Mouse (Mus musculus) myocyte (in vitro differentiated cells): ENCODE measurements around the gene Nxn. TPM values are rescaled to one million over a fixed set of nuclear protein-coding genes. Genes with fewer than 3 reads are reported as not detected.

Experiments used
- H3K27me3 ChIP-seq: one replicate; pipeline ENCODE4 v1.6.1; 2011; ENCODE audit not compliant: control insufficient read depth, insufficient read depth, insufficient read length
- H3K36me3 ChIP-seq: one replicate; pipeline ENCODE4 v1.6.1; 2011; ENCODE audit not compliant: control insufficient read depth, insufficient read depth
- H3K4me2 ChIP-seq: one replicate; pipeline ENCODE4 v1.6.1; 2011; ENCODE audit warnings: low read depth, control low read depth
- H3K4me3 ChIP-seq: one replicate; pipeline ENCODE4 v1.5.1; 2011; ENCODE audit warnings: mild to moderate bottlenecking, control low read depth, moderate library complexity
- H3K79me2 ChIP-seq: one replicate; pipeline ENCODE4 v1.6.1; 2011; ENCODE audit not compliant: control insufficient read depth, insufficient read depth
- H3ac ChIP-seq: one replicate; pipeline ENCODE4 v1.6.1; 2011; ENCODE audit not compliant: control insufficient read depth, insufficient read length
- CEBPB ChIP-seq: IDR thresholded peaks from 2 replicates; pipeline ENCODE4 v1.6.1; 2011; ENCODE audit warnings: mild to moderate bottlenecking, moderate library complexity; ENCODE audit not compliant: poor library complexity, insufficient read depth, severe bottlenecking
- E2F4 ChIP-seq: IDR thresholded peaks from one replicate; pipeline ENCODE4 v1.6.1; 2011; ENCODE audit warnings: mild to moderate bottlenecking, control low read depth, moderate library complexity; ENCODE audit not compliant: insufficient read depth
- MAX ChIP-seq: IDR thresholded peaks from one replicate; pipeline ENCODE4 v1.6.1; 2011; ENCODE audit warnings: low read depth, mild to moderate bottlenecking, control low read depth
- MYOD1 ChIP-seq, 3 experiments: IDR thresholded peaks; one replicate each; pipeline ENCODE4 v1.6.1; 2011; ENCODE audit warnings: control low read depth in 2 of 3, low read depth in 2 of 3, mild to moderate bottlenecking in 2 of 3, moderate library complexity in 1 of 3; ENCODE audit not compliant: insufficient read length in 2 of 3, control insufficient read depth in 1 of 3
- MYOG ChIP-seq, 3 experiments: IDR thresholded peaks; one replicate each; pipeline ENCODE4 v1.6.1; 2011; ENCODE audit warnings: control low read depth in 2 of 3, low read depth in 2 of 3, mild to moderate bottlenecking in 2 of 3; ENCODE audit not compliant: insufficient read length in 2 of 3, control insufficient read depth in 1 of 3, insufficient read depth in 1 of 3
- POLR2A ChIP-seq: IDR thresholded peaks from one replicate; pipeline ENCODE4 v1.6.1; 2011; ENCODE audit warnings: low read depth, mild to moderate bottlenecking, control low read depth, moderate library complexity; ENCODE audit not compliant: insufficient read length
- POLR2AphosphoS2 ChIP-seq: IDR thresholded peaks from one replicate; pipeline ENCODE4 v1.6.1; 2011; ENCODE audit warnings: low read depth, control low read depth; ENCODE audit not compliant: insufficient read length
- REST ChIP-seq: IDR thresholded peaks from one replicate; pipeline ENCODE4 v1.6.1; 2011; ENCODE audit warnings: mild to moderate bottlenecking, control low read depth, moderate library complexity; ENCODE audit not compliant: insufficient read depth, insufficient read length
- SRF ChIP-seq: IDR thresholded peaks from one replicate; pipeline ENCODE4 v1.6.1; 2011; ENCODE audit warnings: low read depth; ENCODE audit not compliant: control insufficient read depth, insufficient read length
- TCF12 ChIP-seq: IDR thresholded peaks from one replicate; pipeline ENCODE4 v1.6.1; 2011; ENCODE audit warnings: mild to moderate bottlenecking, control low read depth; ENCODE audit not compliant: poor library complexity, insufficient read depth, severe bottlenecking
- TCF3 ChIP-seq: IDR thresholded peaks from one replicate; pipeline ENCODE4 v1.6.1; 2011; ENCODE audit warnings: low read depth, control low read depth; ENCODE audit not compliant: insufficient read length
- USF1 ChIP-seq: IDR thresholded peaks from one replicate; pipeline ENCODE4 v1.6.1; 2011; ENCODE audit warnings: low read depth, mild to moderate bottlenecking, control low read depth, moderate library complexity
- polyA plus RNA-seq: library from polyadenylated mRNA; unstranded; fragments of >200 nt; fragmentation: generic; extraction: Trizol; gene quantifications from one replicate; pipeline ENCODE4 v1.2.1, GENCODE M21; 2012; ENCODE audit warnings: missing spikeins

The Nxn gene
- polyA plus RNA-seq, 1 experiment = 76.8 TPM

DNA sequence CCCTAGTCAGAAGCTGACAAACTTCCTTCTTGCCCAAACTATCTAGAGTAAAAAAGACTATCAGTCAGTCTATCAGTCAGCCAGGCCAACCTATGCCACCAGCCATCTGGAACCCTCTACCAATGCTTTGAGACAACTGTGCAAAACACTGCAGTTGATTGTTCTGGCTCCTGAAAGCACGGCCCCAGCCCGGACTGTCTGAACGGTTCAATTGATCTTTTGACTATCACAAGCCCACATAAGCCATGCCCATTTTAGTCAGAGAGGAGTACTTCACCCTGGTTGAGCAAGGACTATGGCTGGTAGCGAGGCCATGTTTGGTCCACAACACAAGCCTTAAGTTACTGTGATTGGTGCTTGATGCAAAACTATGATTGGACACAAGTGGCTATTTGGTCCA, 51.4 kb downstream of the Nxn start:
- TF ChIP-seq TCF12 (no peak), E2F4 (no peak), MAX (no peak), CEBPB (no peak), MYOD1 (IDR thresholded peaks at IDR 0.05; ENCODE audit: control insufficient read depth in 1 of 3, insufficient read length in 2 of 3, low read depth in 2 of 3) (no peak), MYOG (IDR thresholded peaks at IDR 0.05; ENCODE audit: control insufficient read depth in 1 of 3, insufficient read depth in 1 of 3, insufficient read length in 2 of 3, low read depth in 2 of 3) (no peak), SRF (no peak)
- H3K79me2 ChIP-seq = peaks cover 49% of the 10 kb centered on the region

DNA sequence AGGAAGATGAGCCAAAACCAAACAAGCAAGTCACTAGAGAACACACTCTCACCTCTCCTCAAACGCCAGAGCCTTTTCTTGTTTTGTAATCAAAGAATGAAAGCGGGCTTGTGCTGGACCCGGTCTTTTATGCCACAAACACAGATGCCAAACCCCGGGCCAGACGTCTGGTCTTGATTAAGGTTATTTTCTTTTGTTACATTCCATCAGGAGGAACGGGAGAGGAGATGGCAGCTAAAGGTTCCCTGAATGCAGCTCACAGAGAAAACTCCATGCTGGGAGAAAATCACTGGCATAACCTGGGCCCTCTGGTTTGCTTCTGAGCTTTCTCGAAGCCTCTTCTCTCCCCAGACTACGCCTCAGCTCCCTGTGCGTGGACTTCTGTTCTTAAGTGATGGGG, 55.9 kb downstream of the Nxn start:
- TF ChIP-seq SRF = no peak
- no peak for TF ChIP-seq TCF12
- TF ChIP-seq REST = no peak
- TF ChIP-seq POLR2AphosphoS2 = no peak
- TF ChIP-seq USF1 = no peak
- no peak for TF ChIP-seq TCF3
- no peak for TF ChIP-seq POLR2A
- no peak for TF ChIP-seq CEBPB
- Histone ChIP-seq H3K79me2 (peaks cover 46% of the 10 kb centered on the region), H3K4me3 (no peak overlapping the region), H3ac (no peak overlapping the region), H3K4me2 (peak overlapping the region; percentile 8), H3K36me3 (no peaks in the 10 kb centered on the region), H3K27me3 (no peaks in the 10 kb centered on the region)

More for the DNA sequence above, 51.4 kb downstream of the Nxn start:
- no peaks in the 10 kb centered on the region for H3K36me3 ChIP-seq
- H3K4me2 ChIP-seq = no peak overlapping the region
- no peak overlapping the region for H3ac ChIP-seq
- H3K4me3 ChIP-seq = no peak overlapping the region
- H3K27me3 ChIP-seq = no peaks in the 10 kb centered on the region

DNA sequence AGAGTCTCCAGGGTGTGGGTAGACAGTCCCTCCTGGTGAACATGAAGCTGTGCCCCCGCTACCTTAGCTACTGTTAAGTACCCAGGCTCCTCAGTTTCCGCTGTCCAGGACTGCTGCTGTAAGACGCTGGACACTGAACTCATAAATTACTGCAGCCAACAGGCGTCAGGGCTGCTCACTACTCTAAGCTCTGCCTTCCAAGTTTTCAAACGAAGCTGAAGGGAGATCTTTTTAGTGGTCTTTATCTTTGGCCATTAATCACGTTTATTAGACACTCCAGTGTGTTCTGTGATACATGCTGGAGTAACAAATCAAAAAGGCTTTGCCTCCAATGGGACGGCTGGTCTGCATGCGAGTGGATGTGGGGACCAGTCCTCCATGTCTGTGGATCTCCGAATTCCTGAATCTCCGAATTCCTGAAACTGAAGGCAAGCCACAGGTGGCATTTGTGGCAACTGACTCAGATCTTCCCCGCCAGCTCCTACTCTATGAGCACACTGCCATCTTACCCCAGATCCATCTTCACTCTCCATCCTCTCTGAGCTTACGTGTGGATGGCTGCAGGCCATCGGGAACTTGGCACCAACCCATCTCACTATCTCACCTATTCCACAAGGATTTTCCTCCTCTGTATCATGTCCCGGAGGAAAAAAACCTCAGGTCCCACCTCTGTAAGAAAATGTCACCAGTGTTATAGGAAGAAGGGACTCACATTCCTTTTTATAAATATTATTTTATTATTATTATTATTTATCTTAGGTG, 56.9 kb downstream of the Nxn start:
- Histone ChIP-seq H3K4me3 (no peak overlapping the region), H3K36me3 (no peaks in the 10 kb centered on the region), H3K27me3 (no peaks in the 10 kb centered on the region), H3K79me2 (peaks cover 38% of the 10 kb centered on the region), H3K4me2 (no peak overlapping the region), H3ac (no peak overlapping the region)
- TF ChIP-seq TCF12 = no peak
- TF ChIP-seq USF1 = no peak
- TF ChIP-seq SRF = no peak
- TF ChIP-seq POLR2AphosphoS2 = no peak
- no peak for TF ChIP-seq POLR2A
- TF ChIP-seq MYOD1 (IDR thresholded peaks at IDR 0.05; ENCODE audit: control insufficient read depth in 1 of 3, insufficient read length in 2 of 3, low read depth in 2 of 3) = no peak
- no peak for TF ChIP-seq MAX
- no peak for TF ChIP-seq TCF3
- no peak for TF ChIP-seq CEBPB
- TF ChIP-seq REST = no peak
- no peak for TF ChIP-seq E2F4
- no peak for TF ChIP-seq MYOG (IDR thresholded peaks at IDR 0.05; ENCODE audit: control insufficient read depth in 1 of 3, insufficient read depth in 1 of 3, insufficient read length in 2 of 3, low read depth in 2 of 3)

DNA sequence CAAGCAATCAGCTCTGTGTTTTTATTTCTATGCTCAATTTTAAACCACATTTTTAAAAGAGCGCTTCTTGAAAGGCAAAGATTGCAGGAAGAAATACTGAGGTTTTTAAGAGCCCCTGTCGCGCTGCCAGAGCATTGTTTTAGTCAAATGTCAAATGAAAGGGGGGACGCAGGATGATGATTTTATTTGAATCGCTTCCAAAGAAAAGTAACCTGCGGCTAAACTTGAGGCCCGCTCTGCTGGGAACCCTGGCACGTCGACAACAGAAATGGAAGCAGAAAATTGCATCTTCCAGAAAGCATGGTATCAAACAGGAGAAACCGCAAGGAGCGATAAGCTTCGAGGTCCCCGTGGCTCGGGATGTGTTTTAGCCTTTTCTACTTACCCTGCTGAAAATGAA, 57.8 kb downstream of the Nxn start:
- peaks cover 40% of the 10 kb centered on the region for H3K79me2 ChIP-seq
- H3K27me3 ChIP-seq = no peaks in the 10 kb centered on the region
- H3K36me3 ChIP-seq = no peaks in the 10 kb centered on the region
- no peak for TF ChIP-seq REST
- no peak for TF ChIP-seq MYOD1 (IDR thresholded peaks at IDR 0.05; ENCODE audit: control insufficient read depth in 1 of 3, insufficient read length in 2 of 3, low read depth in 2 of 3)
- TF ChIP-seq TCF12 = no peak
- TF ChIP-seq TCF3 = no peak
- TF ChIP-seq USF1 = no peak
- TF ChIP-seq POLR2A = no peak
- H3K4me3 ChIP-seq = no peak overlapping the region
- no peak overlapping the region for H3ac ChIP-seq
- no peak overlapping the region for H3K4me2 ChIP-seq

DNA sequence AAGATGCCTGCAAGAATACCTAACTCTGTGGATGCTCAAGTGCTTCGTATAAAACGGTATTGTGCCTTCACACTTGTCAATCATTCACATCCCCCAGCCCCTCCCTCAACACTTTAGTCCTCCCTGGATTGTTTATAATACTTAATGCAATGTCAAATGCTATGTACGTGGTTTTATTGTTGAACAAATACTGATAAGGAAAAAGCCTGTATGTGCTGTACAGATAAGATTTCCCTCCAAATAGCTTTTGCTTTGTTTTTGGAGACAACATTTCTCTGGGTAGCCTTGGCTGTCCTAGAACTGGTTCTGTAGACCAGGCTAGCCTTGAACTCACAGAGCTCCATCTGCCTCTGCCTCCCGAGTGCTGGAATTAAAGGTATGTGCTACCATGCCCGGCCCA, 59.1 kb downstream of the Nxn start:
- Histone ChIP-seq H3K4me3 (no peak overlapping the region), H3K27me3 (no peaks in the 10 kb centered on the region), H3K4me2 (no peak overlapping the region), H3ac (no peak overlapping the region), H3K79me2 (peaks cover 44% of the 10 kb centered on the region), H3K36me3 (no peaks in the 10 kb centered on the region)
- no peak for TF ChIP-seq E2F4
- TF ChIP-seq TCF3 = no peak
- TF ChIP-seq MYOD1 (IDR thresholded peaks at IDR 0.05; ENCODE audit: control insufficient read depth in 1 of 3, insufficient read length in 2 of 3, low read depth in 2 of 3) = no peak
- no peak for TF ChIP-seq TCF12
- TF ChIP-seq REST = no peak
- no peak for TF ChIP-seq POLR2AphosphoS2
- no peak for TF ChIP-seq USF1
- no peak for TF ChIP-seq SRF
- no peak for TF ChIP-seq MYOG (IDR thresholded peaks at IDR 0.05; ENCODE audit: control insufficient read depth in 1 of 3, insufficient read depth in 1 of 3, insufficient read length in 2 of 3, low read depth in 2 of 3)
- no peak for TF ChIP-seq CEBPB
- TF ChIP-seq POLR2A = no peak
- no peak for TF ChIP-seq MAX
